Mouse (Mus musculus) fat pad, adult 2 months (tissue): ENCODE measurements around the gene Kcnj11.

Source experiments
- DNase-seq: peaks from one replicate; pipeline ENCODE4 v3.0.0-alpha.2; 2011; ENCODE audit warnings: low read depth, low spot score; ENCODE audit errors: extremely low read depth

The Kcnj11 gene

DNA sequence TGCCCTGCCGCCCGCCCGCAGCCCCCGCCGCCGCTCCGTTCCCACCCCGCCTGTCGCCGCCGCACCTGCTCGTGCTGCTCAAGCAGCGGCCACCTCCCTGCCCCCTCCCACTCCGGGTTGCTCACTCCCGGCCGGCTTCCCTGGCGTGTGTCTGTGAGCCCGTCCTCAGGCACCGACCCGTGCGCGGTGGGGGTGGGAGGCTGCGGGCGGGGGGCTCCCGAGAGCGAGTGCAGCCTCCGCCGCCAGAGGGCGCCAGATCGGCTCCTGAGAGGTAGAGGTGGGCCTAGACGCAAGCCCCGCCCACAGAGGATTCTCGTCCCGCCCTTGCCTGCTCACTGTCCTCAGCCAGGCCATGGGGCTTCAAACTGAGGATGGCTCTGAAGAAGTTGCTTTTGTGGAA lies at the start of gene Kcnj11:
Gene Kcnj11, minus strand, starts transcription at position 202 of the 400 bp plus-strand sequence.
- no peak for DNase-seq

DNA sequence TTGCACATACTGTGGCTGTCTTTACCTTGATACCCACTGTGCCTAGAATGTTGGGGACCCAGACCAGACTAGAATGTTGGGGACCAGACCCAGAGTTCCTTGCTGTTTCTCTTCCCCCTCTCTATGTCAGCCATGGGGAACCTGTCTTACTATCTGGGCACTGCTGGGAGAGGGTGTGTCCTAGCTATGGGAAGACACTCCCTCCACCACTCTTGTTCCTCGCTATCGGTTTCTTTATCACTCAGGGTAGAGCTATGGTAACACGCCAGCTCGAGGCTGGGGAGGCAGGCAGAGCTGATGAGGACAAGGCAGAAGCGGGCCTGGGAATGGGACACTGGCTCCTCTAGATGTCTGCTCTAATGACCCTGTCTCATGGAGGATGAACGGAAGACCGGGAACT lies 46.9 kb upstream of the Kcnj11 start:
- DNase-seq, result no peak

DNA sequence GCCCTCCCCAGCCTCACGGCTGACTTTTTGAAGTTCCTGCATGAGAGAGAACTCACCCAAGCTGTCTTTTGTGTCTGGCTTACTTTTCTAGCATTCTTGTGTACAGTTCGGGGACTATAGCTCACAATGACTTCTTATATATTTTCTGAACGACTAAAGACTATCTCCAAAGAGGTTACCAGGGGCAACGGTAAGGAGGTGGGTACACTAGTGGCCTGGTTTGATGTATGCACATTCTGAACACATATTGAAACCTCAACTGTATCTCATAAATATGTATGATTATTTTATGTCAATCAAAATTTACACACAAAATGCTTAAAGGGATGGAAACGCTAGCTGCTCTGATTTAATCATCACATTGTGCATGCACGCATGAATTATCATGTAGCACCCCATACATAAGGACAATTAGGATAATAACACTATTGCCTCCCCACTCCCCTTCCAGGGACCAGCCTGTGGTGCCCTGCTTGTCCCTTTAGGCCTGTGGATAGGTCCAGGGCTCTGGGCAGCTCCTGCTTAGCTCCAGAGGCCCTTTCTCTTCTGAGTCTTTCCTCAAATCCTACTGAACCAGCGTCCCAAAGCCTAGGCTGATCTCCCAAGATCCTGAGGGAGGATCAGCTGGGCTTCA lies 46.2 kb upstream of the Kcnj11 start:
- no peak for DNase-seq

DNA sequence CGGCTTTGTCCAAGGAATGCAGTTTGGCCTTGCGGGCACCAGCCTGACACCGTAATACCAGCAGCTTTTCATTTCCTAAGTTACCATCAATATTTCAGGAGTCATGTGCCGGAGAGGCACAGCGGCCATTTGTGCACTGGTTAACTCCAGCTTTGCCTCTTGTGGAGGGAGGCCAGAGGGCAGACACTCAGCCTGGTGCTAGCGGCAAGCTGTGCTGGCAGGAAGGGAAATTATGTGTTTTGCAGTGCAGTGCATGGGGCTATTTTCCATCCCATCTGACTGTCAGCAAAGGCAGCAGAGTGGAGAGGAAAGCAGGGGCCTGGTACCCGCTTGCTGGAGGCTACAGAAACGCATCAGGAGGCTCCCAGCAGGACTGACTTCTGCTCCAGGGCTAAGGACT lies 43.5 kb upstream of the Kcnj11 start:
- DNase-seq, result no peak

DNA sequence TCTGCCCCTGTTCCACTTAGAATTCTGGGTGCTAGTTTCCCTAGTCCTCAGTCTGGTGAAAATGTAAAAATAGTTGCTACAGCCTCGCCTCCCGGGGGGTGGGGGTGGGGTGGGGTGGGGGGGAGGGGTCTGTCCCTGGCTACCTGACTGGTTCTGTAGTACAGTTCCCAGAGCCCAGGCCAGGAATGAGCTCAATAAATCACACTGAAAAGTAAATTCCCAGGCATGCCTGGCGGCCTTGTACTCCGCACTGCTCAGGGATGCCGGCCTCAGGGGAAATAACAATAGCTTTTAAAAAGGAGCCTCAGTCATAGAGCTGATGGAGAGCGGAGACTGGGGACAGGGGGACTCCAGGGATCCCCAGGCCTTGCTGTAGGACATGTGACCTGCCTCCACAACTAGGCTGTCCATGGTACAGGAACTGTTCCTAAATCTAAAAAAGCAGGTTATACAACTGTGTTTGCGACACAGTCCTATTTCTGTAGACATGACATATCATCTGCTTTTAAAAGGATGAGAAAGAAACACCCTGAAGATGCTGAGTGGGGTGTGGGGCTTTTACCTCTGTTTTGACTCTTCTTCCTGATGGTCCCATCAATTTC lies 37.9 kb upstream of the Kcnj11 start:
- DNase-seq, result no peak

DNA sequence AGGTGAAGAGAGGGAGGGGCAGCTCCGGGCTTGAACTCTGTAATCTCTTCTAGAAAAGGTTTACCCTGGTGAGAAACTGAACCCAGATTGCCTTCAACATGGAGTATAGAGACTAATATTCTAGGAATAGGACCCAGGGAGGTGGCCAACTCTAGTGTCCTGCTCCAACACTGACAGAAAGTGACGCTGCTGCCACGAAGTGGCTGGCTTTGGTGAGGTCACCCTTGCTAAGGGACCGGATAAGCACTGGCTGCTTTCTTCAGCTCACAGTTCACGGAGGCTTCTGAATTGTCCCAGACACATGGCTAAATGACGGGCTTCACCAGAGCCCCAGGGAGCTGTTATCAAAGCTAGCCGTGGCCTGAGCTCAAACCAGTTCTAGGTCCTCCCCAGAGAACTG lies 33.3 kb upstream of the Kcnj11 start:
- no peak for DNase-seq

DNA sequence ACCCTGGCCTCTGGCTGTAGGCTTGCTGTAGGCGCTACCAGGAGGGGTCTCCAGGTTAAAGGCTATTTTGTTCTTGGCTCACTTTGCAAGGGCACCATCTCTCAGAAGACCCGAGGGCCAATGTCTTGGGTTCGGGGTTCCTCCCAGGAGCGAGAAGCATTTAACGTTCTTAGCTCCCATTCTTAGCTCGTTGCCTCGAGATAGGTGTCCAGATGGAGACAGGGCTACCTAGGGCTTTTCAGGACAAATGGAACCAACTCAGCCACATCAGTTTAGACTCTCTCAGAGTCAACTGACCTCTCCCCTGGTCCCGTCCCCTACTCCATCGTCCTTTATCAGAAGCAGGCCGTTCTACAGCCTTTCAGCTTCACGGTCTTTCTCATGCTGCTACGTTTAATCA lies 31.7 kb upstream of the Kcnj11 start:
- DNase-seq, result no peak

DNA sequence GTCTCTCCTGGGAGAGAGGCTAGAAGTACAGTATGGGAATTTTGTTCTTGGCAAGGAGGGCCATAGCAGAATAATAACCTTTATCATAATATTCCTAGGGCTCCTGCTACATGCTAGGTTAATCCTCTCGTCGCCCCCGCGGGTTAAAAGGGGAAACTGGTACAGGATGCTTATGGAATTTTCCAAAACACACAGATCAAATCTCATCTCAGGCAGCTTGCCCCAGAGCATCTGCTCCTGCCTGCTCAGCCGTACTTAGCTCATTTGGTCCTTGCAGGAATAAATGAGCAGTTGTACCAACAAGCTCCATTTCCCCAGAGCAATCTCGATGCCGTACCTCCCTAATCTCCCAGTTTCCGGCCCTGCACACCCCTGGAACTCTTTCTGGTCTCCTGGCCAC lies 31.2 kb upstream of the Kcnj11 start:
- DNase-seq, result no peak

DNA sequence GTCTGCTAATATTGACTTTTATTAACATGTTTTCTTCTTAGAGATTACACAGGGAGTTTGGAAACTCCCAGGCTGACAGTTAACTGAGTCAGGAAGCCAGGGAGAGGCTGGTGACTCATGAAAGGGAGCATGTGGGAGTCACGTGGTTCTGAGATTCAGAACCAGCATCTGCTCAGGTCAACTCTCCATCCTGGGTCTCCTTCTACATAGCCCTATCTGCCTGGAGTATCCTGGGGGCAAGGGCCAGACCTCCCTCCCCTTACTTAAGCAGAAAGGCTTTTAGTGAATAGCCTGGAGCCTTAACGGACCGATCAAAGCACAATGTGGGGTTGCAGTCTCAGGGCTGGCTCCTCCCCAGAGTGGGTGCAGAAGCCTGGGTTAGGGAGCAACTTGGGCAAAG lies 30.7 kb upstream of the Kcnj11 start:
- no peak for DNase-seq

DNA sequence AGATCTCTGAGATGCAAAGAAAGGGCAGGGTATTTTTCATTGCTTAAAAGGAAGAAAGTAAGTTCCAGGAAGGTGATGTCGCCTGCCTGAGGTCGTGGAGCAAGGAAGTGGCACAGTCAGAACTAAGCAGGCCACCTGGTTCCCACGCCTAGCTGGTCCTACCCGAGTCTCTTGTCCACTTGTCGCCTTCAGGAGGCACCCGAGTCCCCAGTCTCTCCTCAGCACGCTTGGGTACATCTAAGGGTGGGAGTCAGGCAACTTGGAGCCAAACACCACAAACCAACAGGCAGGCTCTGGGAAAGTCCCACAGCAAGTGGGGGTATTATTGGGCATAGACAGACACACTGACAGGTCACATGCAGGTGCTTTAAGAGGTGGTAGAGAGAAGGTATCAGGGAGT lies 30.2 kb upstream of the Kcnj11 start:
- no peak for DNase-seq

DNA sequence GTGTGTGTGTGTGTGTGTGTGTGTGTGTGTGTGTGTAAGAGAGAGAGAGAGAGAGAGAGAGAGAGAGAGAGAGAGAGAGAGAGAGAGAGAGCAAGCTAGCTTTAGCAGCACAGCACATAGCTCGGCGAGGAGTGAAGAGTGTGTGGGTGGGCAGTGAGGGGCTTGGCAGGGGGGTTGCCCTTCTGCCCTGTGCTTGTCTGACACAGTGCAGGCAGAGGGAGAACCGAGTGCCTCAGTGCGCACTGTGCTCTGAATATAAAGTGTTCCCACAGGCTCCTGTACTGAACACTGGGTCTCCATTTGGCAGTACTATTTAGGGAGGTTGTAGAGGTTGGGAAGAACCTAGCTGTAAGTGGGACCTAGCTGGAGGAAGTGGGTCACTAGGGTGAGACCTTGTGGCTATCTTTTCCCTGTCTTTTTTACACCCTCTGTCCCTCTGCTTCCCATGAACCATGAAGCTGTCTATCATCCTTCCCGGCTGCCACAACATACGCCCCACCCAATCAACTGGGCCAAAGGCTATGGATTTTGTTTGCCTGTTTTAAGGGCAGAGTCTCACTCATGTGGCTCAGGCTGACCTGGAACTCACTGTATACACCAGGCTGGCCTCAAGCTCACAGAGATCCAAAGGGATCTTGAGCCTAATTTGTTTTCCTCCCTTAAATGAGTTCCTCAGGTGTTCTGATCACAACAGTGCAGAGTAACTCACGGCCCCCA lies 29.1 kb upstream of the Kcnj11 start:
- DNase-seq, result no peak

DNA sequence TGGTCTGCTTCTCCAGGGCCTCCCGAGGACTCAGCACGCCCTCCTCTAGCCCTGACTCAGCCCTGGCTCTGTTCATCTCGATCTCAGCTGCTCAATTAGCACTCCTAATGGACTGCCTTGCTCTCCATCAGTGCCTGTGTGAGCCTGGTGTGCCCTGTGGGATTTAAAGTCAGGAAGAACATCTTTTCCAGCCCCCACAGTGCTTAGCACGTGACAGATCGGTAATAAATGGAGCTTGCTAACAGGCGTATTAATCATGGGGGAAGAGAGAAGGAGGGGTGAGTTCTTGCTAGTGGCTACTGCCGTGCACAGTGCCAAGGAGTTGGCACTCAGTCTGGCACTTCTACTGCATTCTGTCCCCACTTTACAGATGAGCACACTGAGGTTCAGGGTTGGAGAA lies 27.6 kb upstream of the Kcnj11 start:
- DNase-seq, result no peak

DNA sequence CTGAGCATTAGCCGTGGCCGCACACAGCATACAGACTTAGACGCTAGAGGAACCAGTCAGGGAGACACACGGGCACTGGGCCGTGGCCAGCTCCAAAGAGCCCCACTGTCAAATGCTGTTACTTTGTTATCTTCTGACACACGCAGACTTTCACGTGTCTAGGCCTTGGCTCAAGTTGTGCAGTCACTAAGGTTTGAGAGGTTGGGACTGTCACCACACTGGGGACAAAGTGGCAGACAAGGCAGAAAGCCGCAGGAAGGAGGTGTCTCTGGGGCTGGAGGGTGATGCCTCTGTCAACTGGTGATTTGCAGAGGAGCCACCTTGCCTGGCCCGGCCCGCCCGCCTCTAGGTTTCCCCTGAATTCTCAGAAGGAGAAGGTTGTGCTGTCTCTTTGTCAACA lies 24.8 kb upstream of the Kcnj11 start:
- no peak for DNase-seq

DNA sequence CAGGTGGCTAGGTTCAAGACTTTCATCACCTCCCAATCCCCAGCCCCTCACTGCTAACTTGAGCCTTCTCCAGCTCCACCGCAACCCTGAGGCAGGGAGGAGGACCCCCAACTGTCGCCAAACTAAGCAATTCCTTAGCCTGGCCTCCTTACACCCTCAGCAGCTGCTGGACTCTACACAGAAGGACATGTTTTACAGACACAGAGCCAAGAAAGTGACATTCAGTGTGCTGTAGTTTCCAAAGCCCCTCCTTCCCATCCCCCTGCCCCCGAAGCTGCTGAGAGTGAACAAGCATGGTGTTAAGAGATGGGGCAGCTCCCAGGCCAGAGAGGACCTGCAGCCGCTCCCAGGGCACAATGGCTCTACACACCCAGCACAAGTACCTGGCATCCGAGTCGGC lies 23.9 kb upstream of the Kcnj11 start:
- no peak for DNase-seq

DNA sequence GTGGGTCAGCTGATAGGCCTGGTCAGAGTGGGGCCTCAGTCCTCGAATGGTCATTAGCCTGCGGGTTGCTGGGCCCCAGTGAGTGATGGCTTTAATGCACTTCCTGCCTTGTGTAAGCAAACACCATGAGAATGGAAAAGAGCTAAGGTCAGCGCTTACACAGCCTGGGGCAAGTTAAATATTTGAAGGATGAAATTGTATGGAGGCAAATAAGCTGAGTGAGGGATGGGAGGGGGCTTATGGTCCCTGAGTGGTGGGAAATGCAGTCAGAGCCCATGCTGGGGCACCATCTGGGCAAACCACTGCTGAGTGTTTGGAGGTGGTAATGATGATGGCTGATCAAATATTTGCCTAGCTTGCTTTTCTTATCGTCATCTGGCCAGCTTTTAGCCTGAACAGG lies 22.4 kb upstream of the Kcnj11 start:
- no peak for DNase-seq

DNA sequence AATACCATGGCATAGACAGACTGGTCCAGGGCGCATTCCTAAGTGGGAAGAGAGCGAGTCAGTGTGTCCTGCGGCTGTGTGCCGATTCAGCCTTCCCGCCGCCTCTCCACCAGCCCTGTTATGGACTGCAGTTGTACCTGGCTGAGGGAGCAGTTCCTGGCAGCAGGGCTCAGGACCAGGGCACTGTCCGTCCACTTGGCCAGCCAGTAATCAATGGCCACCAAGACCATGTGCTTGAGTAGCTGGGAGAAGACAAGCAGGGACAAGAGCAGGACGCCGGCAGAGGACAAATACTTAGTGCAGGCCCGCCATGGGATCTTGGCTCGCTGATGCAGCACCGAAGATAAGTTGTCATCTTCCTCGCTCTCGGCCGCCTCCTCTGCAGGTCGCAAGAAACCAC lies 16.5 kb upstream of the Kcnj11 start:
- no peak for DNase-seq

DNA sequence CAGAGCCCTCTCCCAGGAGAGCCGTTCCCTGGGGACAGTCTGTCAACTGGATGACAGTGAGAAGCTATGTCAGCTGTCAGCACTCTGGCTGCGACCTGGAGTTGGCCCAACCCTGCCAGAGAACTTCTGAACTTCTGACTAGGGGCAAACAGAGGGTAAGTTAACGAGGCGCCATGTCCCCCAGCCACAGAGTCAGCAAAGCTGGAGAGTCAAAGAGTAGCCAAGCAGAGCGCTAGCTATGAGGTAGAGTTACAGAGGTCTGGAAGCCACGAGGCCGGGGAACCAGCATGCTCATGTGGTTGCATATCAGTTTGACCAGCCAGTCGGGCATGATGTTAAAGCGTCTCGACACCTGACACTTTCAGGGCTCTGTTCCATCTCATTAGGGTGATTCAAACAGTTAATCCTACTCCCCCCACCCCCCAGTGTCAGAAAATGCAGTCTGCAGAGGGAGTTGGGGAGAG lies 15.6 kb upstream of the Kcnj11 start:
- DNase-seq, result no peak

DNA sequence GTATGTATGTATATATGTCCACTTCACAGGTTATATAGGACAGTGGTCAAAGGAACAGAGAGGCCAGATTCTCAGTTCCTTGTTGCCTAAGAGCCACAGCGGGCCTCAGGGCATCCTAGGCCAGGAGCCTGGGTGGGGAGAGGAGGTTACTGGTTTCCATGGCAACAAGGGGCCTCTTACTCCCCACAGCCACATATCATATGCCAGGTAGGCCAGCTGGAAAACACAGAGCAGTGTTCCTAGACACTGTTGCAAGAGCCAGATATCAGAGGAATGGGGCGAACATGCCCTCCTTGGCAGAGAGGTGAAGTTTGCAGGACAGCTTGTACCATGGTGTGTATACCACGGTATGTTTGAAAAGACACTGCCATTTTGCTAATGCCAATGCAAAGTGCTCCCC lies 12.9 kb upstream of the Kcnj11 start:
- no peak for DNase-seq

DNA sequence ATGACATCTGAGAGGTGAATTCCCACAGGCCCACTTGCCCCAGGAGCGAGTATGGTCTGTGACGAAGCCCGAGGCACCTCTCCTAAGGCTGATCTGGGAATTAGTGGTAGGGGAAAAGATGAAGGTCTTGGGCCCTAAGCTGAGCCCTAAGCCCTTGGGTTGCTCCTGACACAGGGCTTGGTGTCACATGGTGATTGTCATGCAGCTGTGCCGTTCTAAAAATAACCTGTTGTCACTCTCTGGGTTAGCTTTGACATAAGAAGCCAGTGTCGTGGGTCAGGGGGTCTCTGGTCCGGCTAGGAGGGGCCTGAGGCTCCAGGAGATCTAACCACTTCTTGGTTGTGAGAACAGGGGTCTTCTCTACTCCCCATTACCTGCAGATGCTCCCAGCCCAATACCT lies 11.4 kb upstream of the Kcnj11 start:
- DNase-seq, result no peak

DNA sequence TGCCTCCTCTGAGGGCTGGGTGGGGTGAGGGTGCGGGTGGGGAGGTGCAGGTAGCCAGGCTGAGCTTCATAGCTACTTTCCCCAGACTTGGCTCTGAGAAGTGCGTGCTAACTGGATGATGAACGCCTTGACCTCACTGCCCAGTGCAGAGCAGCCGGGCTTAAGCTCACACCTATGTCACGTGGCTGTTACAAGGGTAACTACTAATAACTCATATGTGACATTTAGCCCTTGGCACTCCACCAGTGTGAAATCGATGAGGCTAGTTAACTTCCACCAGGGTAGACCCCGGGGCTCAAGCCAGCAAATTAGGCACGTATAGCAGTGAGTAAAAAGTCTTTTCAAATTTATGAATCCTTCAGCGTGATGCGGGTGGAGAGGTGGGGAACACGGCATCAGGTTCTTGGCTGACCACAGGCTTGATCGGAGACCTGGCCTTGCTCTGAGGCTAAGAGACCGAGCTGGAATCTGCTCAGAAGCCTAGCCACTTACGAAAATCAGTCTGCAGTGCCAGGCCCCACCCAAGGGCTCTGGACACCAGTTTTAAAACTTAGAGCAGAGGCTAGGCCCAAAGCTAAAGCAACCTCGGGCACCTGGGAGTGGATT lies 10.8 kb upstream of the Kcnj11 start:
- no peak for DNase-seq

DNA sequence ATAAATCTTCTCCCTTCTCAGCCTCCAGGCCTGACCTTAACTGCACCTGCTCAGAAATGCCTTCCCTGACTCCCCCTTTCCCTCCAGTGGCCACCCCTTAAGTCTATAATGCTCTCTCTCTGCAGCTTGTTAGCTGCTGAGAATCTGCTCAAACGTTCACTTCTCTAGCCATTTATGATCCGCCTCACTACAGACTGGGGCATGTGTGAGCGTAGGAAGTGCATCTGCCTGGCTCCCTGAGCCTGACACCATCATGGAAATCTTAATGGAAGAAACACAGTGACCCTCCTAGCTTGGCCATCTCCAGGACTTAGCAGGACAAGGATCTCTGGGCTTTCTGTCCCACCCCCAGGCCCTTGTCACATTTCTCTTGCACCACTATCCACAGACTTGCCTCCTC lies 9.5 kb upstream of the Kcnj11 start:
- no peak for DNase-seq

DNA sequence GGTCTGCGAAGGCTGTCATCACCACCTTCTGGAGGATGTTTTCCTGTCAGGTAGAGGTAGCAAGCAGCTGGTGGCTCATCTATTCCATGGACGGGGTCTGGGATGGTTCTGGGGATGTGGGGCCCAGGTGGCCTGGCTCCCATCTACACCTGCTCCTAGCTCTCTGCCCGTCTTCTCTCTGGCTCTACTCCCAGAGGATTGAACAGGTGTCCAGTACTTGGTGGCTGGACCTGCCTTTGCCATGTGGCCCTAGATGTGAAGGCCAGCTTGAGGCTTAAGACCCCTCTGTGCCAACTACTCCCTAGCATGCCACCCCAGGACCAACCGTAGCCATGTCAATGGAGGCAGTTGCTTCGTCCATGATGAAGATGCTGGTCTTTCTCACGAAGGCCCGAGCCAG lies 4.9 kb upstream of the Kcnj11 start:
- no peak for DNase-seq
